Mouse (Mus musculus): Measurements from ENCODE around the gene Gm49450. TPM values are rescaled to one million over a fixed set of nuclear protein-coding genes. Genes with fewer than 3 reads are reported as not detected.
A peak's percentile ranks its signal among the peaks of the same experiment; 100 is the strongest.

Gene Gm49450
- polyA plus RNA-seq, 1 experiment from 2014 or later, result not detected

DNA sequence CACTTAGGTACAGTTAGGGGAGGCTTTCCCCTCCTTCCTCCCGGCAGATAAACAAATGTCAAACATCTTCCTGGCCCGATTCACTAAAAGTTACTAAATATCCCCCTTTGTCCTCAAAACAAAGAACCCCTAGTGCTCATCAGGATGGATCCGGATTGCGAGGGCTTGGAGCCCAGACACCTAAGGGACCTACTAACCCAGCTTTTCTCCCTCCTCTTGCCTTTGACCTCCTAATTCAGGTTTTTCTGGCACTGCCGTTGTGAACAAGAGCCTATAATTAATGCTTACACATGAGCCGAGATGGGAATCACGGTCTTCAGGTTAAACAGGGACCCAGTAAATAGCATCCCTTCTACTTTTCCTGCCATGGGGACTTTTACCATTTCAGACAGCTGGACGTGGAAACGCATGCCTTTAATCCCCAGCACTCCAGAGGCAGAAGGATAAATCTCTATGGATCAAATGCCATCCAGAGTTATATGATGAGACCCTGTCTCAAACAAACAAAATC, 38.2 kb upstream of the Gm49450 start:
- 41% methylated on average over 9 of the region's 9 CpGs for WGBS
- Histone ChIP-seq H3K27me3 (ENCODE audit: low read depth, poor library complexity, severe bottlenecking) (peaks cover 19% of the 10 kb centered on the region), H3K9me3 (replicated peaks) (no peaks in the 10 kb centered on the region), H3K27ac (peak overlapping the region; percentile 74), H3K36me3 (no peaks in the 10 kb centered on the region), H3K4me1 (peaks cover 62% of the 10 kb centered on the region), H3K4me3 (no peak overlapping the region)
- DNase-seq (ENCODE audit: low spot score), result no peak

DNA sequence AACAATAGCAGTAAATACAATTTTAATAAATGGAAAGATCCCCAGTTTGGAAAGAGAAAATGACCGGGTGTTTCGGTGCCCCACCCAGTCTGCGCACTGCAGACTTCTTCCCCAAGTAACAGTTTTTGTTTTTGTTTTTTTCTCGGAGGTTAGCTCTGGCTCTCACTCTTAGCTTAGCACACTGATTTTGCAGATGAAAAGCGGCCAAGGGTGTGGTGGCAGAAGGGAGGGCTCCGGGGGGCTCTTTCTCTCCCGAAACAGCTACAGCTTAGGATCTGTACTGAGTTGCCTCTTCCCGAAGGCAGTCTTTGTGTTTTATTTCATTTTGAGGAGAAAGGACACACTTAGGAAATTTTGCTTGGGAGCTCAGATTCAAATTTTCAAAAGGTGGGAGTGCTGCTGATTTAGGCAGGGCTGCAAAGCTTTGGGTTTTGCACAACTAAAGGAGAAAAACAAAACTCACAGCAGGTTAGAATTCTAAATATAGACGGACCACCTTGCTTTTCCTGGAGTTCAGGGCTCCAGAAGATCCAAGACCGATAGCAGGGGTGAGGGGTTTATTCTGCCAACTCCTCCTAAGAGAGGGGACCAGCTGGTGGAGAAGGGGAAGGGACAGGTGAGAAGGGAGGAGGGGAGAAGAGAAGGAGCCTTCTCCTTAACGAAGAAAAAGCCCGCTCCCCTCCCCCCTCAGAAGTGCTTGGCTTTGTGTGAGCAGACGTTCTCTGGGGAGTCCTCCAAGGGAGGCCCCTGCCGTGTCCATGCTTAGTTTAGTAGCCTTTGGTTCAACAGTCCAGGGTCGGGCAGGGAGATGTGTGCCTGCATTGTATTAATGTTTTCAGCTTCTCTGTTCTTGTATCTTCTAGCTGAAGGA, 37.6 kb upstream of the Gm49450 start:
- no peaks in the 10 kb centered on the region for H3K36me3 ChIP-seq
- H3K9me3 ChIP-seq (replicated peaks), result no peaks in the 10 kb centered on the region
- H3K27me3 ChIP-seq (ENCODE audit: low read depth, poor library complexity, severe bottlenecking), result peaks cover 19% of the 10 kb centered on the region
- peaks cover 69% of the 10 kb centered on the region for H3K4me1 ChIP-seq
- H3K27ac ChIP-seq, result peak overlapping the region; percentile 74
- 31% methylated on average over 15 of the region's 15 CpGs for WGBS
- no peak overlapping the region for H3K4me3 ChIP-seq
- no peak for DNase-seq (ENCODE audit: low spot score)

DNA sequence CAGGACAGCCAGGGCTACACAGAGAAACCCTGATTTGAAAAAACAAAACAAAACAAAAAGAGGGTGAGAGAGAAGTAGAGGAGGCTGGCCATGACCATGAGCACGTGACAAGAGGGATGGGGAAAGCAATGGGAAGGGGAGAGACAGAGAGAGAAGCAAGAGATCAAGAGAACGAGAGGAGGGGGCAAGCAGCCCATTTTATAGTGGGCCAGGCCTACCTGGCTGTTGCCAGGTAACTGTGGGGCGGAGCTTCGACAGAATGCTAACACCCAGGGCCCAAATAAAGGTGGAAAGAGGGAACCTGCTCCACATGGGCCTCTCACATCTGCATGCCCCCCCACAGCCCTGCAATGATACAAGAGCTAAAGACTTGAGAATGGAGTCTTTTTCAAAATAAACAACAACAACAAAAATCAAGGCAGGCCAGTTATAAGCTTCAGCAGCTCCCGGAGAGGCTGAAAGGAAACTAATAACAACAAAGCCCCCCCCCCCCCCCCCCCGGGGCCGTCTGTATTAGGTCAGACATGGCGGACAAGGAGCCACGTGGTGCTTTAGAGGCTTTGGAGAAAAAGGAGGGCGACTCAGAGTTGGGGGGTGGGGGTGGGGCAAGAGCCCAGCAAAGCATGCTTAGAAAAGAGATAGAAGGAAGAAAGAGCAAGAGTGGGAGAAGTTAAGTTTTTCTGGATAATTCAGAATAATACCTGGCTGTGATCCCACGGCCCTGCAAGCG, 36.5 kb upstream of the Gm49450 start:
- H3K9me3 ChIP-seq (replicated peaks), result no peaks in the 10 kb centered on the region
- DNase-seq (ENCODE audit: low spot score), result no peak
- peak overlapping the region; percentile 74 for H3K27ac ChIP-seq
- peaks cover 19% of the 10 kb centered on the region for H3K27me3 ChIP-seq (ENCODE audit: low read depth, poor library complexity, severe bottlenecking)
- peaks cover 79% of the 10 kb centered on the region for H3K4me1 ChIP-seq
- 34% methylated on average over 12 of the region's 12 CpGs for WGBS
- H3K4me3 ChIP-seq, result no peak overlapping the region
- no peaks in the 10 kb centered on the region for H3K36me3 ChIP-seq

DNA sequence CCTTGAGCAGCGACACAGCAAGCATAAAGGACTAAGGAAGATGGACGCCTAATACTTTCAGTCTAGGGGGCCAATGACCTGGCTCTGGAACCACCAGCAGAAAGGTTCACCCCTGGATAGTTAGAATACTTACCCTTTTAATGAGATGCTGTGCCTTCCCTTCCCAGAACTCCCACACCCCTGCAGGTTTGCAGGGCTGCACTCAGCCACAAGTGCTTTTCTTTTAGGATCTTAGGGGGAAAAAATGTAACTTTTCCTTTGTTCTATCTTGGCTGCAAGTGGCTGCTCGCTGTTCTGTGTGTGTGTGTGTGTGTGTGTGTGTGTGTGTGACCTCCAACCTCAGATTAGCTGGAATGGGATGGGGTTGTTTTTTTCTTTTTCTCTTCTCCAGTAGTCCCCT, 35.4 kb upstream of the Gm49450 start:
- WGBS, result 80% methylated on average over 3 of the region's 3 CpGs
- Histone ChIP-seq H3K27ac (no peak overlapping the region; the same call in 1 of the 2 replicates), H3K27me3 (ENCODE audit: low read depth, poor library complexity, severe bottlenecking) (peaks cover 19% of the 10 kb centered on the region), H3K9me3 (replicated peaks) (no peaks in the 10 kb centered on the region), H3K36me3 (no peaks in the 10 kb centered on the region), H3K4me3 (no peak overlapping the region), H3K4me1 (peaks cover 85% of the 10 kb centered on the region)
- DNase-seq (ENCODE audit: low spot score), result no peak

DNA sequence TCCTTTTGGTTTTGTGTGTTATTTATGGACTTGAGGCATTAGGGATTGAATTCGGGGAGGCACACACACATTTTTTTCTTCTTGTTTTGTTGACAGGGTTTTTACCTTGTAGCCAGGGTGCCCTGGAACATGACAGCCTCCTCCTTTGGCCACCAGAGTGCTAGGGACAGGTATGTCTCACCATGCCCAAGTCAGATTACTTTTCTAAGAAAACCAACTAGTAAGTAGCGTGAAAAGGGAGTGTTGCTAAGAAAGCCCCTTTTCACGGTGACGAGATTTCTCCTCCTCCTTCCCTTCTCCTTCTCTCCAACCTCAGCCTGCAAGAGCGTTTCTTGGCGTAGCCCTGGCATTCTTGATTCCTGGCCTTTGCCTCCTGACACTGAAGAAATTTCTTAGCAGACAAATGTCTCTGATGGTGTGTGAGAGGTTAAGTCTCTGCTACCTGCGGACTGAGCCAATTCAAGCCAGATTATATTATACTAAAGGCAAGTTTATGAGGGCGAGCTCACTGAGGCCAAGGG, 34.4 kb upstream of the Gm49450 start:
- H3K9me3 ChIP-seq (replicated peaks), result no peaks in the 10 kb centered on the region
- H3K4me3 ChIP-seq, result no peak overlapping the region
- peaks cover 19% of the 10 kb centered on the region for H3K27me3 ChIP-seq (ENCODE audit: low read depth, poor library complexity, severe bottlenecking)
- DNase-seq (ENCODE audit: low spot score), result no peak
- peak overlapping the region; percentile 46; the same call in 1 of the 2 replicates for H3K27ac ChIP-seq
- no peaks in the 10 kb centered on the region for H3K36me3 ChIP-seq
- WGBS, result 53% methylated on average over 8 of the region's 8 CpGs
- H3K4me1 ChIP-seq, result peaks cover 83% of the 10 kb centered on the region

DNA sequence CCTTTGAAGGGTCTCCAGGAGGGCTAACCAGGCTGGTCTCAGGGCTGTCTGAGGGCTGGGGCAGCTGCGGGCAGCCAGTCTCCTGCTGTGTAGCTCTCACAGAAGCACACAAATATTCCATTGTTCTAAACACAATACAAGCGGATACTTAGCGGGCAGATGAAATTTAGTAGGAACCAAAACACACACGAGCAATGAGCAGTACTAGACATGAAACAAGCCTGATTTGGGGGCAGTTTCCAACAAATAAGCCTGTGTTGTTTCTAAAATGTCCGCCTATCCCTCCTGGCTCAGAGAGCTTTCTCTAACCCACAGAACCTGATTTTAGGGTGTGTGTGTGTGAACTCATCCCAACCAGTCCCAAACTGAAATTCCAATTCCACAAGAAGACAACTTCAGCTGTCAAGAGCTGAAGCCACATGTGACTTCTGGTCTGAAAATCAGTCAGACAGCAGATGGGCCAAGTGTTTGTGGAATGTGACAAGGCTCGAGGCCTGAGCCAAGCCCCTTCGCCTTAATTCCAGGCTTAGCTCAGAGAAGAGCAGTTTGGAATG, 33.8 kb upstream of the Gm49450 start:
- Histone ChIP-seq H3K27ac (peak overlapping the region; percentile 46; the same call in 1 of the 2 replicates), H3K4me1 (peaks cover 77% of the 10 kb centered on the region), H3K36me3 (no peaks in the 10 kb centered on the region), H3K9me3 (replicated peaks) (no peaks in the 10 kb centered on the region), H3K4me3 (no peak overlapping the region), H3K27me3 (ENCODE audit: low read depth, poor library complexity, severe bottlenecking) (peaks cover 15% of the 10 kb centered on the region)
- 42% methylated on average over 7 of the region's 7 CpGs for WGBS
- DNase-seq (ENCODE audit: low spot score), result no peak

DNA sequence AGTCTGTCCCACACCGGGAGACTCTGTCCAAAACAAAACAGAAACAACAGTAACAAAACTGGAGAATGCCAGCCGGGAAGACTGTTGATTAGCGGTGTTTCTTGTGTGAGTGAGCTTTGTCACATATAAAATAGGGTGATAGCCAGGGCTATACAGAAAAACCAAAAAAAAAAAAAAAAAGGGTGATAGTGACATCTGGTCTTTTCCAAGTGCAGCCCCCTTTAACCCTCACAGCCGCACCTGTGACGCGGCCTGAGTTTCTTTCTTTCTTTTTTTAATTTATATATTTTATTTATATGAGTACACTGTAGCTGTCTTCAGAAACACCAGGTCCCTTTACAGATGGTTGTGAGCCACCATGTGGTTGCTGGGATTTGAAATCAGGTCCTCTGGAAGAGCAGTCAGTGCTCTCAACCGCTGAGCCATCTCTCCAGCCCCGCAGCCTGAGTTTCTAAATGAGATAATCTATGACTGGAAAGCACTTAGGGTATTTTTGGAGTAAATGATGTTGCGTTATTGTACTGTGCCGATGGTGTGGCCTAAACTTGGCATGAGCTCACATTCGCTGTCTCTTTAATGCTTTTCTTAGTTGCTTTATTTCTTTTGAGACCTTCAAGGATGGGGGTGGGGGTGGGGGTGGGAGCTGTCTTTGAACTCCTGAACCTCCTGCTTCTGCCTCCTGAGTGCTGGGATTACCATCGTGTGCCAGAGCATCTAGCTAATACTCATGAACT, 32.8 kb upstream of the Gm49450 start:
- 40% methylated on average over 12 of the region's 12 CpGs for WGBS
- Histone ChIP-seq H3K27me3 (ENCODE audit: low read depth, poor library complexity, severe bottlenecking) (peaks cover 5% of the 10 kb centered on the region), H3K9me3 (replicated peaks) (no peaks in the 10 kb centered on the region), H3K4me1 (peaks cover 67% of the 10 kb centered on the region), H3K27ac (peak overlapping the region; percentile 90), H3K36me3 (no peaks in the 10 kb centered on the region), H3K4me3 (peak overlapping the region; percentile 56)
- no peak for DNase-seq (ENCODE audit: low spot score)

DNA sequence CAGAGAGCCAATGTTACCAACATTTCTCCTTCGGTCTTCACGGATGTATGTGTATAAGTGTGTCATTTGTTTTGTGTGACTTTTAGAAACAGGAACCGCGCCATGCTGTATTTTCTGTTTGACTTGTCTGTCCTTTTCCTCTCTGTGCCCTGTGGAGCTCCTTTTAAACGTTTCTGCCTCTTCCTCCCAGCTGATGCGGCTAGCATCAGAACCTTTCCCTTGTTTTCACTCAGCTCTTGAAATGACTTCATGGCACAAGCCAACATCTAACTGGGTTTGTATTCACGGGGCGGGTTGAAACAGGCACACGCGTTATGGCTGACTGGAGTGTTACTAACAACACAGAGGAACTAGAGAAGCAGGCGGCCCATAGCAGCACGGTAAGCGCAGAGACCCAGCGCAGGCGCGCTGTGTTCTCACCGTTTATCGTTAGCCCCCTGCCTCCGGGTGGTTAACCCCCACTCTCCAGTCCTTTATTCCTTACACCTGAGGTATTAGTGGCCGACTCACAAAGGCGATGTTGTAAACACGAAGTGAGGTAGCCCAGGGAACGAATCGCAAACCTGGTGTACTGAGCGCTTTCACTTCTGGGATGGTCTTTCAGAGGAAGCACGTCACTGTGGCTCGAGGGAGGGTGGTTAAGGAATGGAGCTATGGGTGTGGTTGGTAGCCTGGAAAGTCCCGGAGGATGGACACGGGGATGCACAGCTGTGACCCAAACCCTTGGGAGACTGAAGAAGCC, 32.1 kb upstream of the Gm49450 start:
- no peaks in the 10 kb centered on the region for H3K9me3 ChIP-seq (replicated peaks)
- H3K4me1 ChIP-seq, result peaks cover 59% of the 10 kb centered on the region
- H3K4me3 ChIP-seq, result peak overlapping the region; percentile 56
- DNase-seq (ENCODE audit: low spot score), result peak; percentile 74
- no peaks in the 10 kb centered on the region for H3K27me3 ChIP-seq (ENCODE audit: low read depth, poor library complexity, severe bottlenecking)
- H3K36me3 ChIP-seq, result no peaks in the 10 kb centered on the region
- H3K27ac ChIP-seq, result peak overlapping the region; percentile 90
- 7% methylated on average over 29 of the region's 29 CpGs for WGBS

DNA sequence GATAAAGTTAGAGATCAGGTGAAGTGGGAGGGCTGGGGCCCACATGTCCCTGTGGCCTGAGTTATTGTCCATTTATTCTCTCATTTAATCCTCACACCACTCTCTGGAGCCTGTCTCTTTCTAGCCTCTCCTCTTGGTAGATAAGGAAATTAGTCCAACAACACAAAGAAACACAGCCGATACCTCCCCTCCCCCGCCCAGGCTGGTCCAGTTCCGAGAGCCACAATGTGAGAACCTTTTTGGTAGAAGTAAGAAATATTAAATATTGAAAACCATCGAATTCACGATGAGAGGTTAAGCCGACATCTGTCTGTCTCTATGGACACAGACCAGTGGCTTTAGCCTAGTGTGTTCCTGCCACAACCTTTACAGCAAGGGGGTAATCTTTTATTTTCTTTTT, 31.3 kb upstream of the Gm49450 start:
- WGBS, result 69% methylated on average over 6 of the region's 6 CpGs
- Histone ChIP-seq H3K27me3 (ENCODE audit: low read depth, poor library complexity, severe bottlenecking) (no peaks in the 10 kb centered on the region), H3K36me3 (no peaks in the 10 kb centered on the region), H3K9me3 (replicated peaks) (no peaks in the 10 kb centered on the region), H3K4me1 (peaks cover 52% of the 10 kb centered on the region), H3K4me3 (peak overlapping the region; percentile 56), H3K27ac (peak overlapping the region; percentile 90)
- no peak for DNase-seq (ENCODE audit: low spot score)

DNA sequence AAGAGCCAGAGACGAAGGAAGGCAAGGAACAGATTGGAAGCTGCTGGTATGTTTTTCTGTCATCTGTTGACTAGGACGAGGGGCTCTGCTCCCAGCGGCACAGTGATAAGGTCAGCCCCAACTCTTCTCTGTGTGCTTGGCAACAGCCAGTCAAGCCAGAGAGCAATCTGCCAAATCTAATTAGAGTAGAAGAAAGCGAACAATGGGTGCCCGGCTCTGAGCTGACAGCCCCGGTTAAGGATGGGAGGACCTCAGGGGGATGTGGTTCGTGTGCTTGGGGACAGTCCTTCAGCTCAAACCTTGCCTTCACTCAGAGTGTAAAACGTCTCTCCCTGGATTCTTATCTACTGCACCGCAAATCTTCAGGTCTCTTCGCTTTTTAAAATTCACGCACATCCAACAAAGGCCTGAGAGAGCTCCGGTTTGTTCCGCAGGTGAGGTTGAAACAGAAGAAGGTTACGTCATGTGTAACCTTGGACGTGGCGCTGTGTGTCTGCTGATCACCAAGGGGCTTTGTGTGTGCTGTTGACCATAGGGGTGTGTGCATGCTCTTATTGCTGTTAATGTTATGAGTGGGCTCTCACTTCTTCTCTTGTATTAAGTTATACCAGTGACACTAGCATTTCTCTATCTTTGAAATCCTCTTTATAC, 30.2 kb upstream of the Gm49450 start:
- no peak for DNase-seq (ENCODE audit: low spot score)
- Histone ChIP-seq H3K4me3 (no peak overlapping the region), H3K27ac (no peak overlapping the region), H3K36me3 (no peaks in the 10 kb centered on the region), H3K27me3 (ENCODE audit: low read depth, poor library complexity, severe bottlenecking) (no peaks in the 10 kb centered on the region), H3K9me3 (replicated peaks) (no peaks in the 10 kb centered on the region), H3K4me1 (peaks cover 53% of the 10 kb centered on the region)
- WGBS, result 55% methylated on average over 16 of the region's 16 CpGs

DNA sequence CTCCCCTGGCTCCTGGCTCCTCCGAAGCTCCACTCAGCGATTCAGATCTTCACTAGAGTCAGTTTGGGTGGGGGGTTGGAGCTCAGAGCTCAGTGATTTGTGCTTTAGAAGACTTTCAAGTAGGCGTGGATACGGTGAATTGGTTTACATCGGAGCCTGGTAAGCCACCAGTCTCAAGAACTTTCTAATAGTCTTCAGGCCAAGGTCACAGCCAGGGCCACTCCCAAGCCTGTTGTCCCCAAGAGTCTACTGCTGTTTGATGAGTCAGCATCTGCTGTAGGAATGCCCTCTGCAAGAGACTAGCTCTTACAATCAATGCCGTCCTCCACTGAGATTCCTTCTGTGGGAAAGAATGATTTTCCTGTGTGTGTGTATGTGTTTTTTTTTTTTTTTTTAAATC, 28.7 kb upstream of the Gm49450 start:
- Histone ChIP-seq H3K4me3 (no peak overlapping the region), H3K27ac (no peak overlapping the region), H3K27me3 (ENCODE audit: low read depth, poor library complexity, severe bottlenecking) (no peaks in the 10 kb centered on the region), H3K36me3 (no peaks in the 10 kb centered on the region), H3K4me1 (peaks cover 53% of the 10 kb centered on the region), H3K9me3 (replicated peaks) (no peaks in the 10 kb centered on the region)
- DNase-seq (ENCODE audit: low spot score), result no peak
- 91% methylated on average over 6 of the region's 6 CpGs for WGBS

Data from limb, embryonic 10.5 days (tissue).